Mouse (Mus musculus) effector memory CD4-positive, alpha-beta T cell, adult 7 months (primary cell): ENCODE results near the gene Arfgef3. TPM values are rescaled to one million over a fixed set of nuclear protein-coding genes. Genes with fewer than 3 reads are reported as not detected.

Experiments
- polyA plus RNA-seq: library from polyadenylated mRNA; unstranded; fragments of 100-300 nt; shearing (Covaris generic); gene quantifications from one replicate; pipeline ENCODE4 v1.2.1, GENCODE M21; 2017

Gene Arfgef3
- 0.11 TPM for polyA plus RNA-seq

GRCm38 (mm10) chr10:18743286-18744142 is at the start of gene Arfgef3:
Gene Arfgef3, minus strand, starts transcription at chr10:18743949.

GRCm38 (mm10) chr10:18786693-18787092 is 42.9 kb upstream of the Arfgef3 start, which contains the start of gene Gm4922:
Gene Gm4922, minus strand, starts transcription at chr10:18786793.

GRCm38 (mm10) chr10:18545813-18546235 is 197.9 kb downstream of the Arfgef3 start, which contains the start of gene Hebp2:
Gene Hebp2, minus strand, starts transcription at chr10:18546076.

Other genes with a start within 250 kb of the Arfgef3 start
- gene Hebp2, start 197.9 kb downstream of the Arfgef3 start, polyA plus RNA-seq, result 0.18 TPM
- gene Gm4922, start 42.8 kb upstream of the Arfgef3 start, polyA plus RNA-seq, result not detected
- 5.1 TPM for gene Perp, start 101.1 kb upstream of the Arfgef3 start, polyA plus RNA-seq